Mouse (Mus musculus): ENCODE measurements at regions not wholly inside any gene's neighbourhood (a gene's known extent, or its start where the extent isn't known, plus 50 kb on each side); places are given as distances from the start of the nearest gene placed in this dataset.

DNA sequence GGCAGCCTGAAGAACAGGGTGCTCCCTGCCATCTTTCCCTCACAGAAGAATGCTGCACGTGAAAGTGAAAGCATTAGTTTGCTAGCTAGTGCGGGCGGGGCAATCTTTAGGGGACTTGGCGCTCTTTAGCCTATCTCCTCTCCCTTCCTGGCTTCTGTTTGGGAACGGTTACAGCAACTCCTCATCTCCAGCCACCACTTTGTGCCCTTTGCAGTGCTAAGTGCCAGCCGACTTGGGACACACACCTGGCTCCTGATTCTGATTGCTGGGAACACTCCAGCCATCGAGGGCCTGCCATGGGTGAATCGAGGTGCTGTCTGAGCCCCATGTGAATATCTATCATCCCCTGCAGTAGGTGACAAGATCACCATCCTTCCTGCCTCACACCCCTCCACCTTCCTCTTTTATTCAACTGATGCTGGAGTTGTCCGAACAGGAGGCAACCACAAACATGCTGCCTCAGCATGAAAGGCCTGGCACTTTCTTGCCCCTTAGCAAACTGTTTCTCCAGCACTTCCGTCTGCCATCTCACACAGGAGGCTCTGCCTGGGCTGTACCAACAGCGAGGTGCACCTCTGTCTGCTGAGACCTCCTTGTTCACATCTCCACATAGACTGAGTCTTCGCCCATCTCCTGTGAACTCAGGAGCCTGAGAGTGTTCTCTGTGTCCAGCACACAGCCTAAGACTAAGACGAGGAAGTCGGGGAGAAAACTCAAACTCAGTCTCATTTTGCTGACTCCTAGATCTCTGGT is 66.2 kb upstream of the Glrp1 start:
- peak; percentile 56 to 63 for DNase-seq

DNA sequence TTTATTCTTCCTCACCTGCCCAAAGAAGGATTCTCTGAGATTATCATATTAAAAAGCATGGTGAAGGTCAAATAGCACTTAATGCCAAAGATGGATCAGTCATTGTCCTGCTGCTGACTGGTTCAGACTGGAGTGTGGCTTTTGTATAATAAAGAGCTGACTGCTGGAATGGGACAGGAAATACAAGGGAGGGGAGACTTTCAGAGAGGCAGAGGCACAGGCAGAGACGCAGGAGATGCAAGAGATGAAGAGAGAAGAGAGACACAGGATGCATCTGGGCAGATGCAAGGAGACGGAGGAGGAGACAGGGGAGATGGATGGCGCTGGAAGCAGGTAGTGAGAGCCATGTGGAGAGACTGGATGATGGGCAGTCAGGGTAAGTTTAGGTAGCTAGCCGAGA is 65.4 kb upstream of the Glrp1 start:
- DNase-seq, result no peak

DNA sequence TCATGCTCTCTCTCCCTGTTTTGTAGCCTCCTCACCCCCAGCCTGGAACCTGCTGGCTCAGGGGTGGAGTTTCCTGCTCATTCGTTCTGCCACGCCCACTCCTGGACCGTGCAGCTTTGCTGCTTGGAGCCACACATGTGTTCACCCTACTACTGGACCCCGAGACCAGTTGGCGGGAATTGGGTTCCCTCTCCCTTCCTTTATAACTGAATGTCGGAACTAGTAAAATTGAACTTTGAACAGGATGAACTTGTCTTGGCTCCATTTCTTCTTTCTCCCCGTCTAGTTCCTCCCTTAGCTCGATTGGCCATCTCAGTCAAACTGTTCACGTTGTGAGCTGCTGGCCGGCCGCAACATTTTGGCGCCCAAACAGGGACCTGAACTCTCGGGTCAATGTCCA is 62.3 kb upstream of the Glrp1 start:
- DNase-seq, result no peak

DNA sequence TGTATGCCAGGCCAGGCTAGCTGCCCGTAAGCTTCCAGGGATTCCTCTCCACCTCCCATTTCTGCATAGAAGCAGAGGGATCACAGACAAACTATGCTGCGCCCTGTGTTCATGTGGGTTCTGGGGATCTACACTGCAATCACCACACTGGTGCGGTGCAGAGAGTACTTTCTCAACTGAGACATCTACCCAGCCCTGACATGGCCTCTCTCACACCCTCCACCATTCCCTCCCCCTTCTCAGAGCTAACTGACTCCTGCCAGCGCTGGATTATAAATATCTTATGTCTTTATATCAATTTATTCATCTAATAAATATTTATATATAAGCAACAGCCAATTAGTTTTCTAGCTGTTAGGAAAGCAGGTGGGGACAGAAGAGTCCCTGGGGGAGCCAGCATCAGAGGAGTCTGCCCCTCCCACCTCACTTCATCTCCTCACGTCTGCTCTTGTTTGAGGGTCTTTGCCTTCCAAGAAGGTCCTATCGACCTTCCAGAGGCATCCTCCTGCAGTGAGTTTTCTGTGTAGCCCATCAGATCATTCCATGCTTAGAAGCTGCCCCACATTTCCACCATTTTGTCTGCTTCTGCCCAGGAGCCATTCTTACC is 58.7 kb upstream of the Glrp1 start:
- DNase-seq, result no peak

DNA sequence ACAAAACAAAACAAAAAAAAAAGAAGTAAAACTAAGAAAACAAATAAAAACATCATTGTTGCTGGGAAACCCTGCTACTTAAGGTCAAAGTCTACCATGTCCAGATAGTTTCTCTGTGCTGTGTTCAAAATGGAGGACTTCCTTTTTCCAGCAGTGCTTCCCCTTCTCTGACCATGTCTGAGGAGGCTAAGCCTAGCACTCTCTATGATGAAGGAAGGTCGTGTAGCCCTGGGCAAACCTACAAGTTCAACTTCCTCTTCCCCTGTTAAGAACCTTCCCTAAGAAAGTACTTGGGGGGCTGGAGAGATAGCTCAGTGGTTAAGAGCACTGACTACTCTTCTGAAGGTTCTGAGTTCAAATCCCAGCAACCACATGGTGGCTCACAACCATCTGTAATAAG is 57.3 kb upstream of the Glrp1 start:
- peak in 1 of 2 experiments; percentile 11 for DNase-seq

DNA sequence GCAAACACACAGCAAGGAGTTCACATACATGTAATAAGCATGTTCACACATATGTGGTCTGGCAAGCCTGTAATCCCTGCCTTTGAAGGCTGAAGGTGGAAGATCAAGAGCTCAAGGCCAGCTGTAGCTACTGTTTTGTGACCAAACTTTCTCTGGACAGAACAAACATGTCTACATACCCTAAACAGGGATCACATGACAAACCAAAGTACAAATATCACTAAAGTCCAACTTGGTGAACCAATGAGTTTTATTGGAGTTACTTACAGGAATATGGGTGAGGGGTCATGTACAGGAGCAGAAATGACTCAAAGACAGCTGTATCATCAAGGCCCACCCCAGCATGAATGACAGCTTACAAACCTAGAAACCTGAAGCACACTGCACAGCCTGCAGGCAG is 56.6 kb upstream of the Glrp1 start:
- no peak for DNase-seq

DNA sequence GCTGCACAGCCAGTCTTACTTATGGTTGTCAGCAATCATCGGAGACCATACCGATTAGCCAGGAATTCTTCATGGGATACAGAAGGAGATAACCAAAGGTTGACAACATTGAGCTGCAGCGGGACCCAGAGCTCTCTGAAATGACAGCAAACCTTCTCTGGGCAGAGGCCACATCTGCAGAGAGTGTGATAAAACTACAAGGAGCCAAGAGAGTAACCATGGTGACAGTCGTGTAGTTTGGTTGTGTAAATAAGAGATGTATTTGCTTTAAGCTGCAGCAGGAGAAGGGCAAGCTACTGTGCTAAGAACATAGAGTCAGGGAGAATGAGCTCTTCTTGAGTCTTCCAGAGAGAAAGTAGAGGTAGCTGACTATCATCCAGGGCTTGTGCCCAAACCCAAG is 55.0 kb upstream of the Glrp1 start:
- no peak for DNase-seq

DNA sequence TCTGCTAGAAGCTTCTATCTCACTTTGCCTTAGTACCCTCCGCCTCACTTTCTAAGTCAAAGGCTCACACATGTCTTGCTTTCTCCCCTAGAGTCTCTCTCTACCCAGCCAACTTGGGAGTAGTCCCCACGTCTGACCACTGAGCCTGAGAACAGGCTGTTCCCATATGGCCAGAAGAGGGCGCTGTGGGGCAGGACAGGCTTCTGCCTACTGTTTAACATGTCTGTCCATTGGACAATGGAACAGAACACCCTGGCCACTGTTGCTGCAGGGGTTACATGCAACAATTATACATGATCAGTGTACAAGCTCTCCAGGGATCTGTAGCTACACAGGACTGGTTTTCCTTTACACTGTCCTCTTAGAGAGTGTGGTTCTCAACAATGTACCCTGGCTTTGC is 52.5 kb upstream of the Glrp1 start:
- DNase-seq, result peak; percentile 80 to 93

DNA sequence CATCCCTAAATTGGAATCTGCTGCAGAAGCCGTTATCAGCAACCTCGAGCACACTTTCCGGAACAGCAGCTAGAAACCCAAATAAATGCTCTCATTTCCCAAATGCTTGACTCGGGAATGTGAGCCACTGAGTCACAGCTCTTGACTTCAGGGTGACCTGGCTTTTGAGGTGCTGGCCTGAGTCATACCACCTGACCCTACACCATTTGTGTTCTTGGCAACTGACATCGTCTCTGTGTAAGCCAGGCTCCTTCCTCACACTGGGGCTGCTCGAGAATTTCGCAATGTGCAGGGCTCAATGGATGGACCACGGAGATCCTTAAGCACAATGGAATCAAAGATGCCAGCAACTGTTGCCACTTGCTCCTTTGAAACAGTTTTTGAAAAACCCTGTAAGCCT is 50.9 kb upstream of the Glrp1 start:
- peak in 1 of 2 experiments; percentile 20 for DNase-seq

All from heart, adult 18-20 months (tissue).